21 mouse cellular contexts compared by ENCODE assay signal in the genomic region with DNA sequence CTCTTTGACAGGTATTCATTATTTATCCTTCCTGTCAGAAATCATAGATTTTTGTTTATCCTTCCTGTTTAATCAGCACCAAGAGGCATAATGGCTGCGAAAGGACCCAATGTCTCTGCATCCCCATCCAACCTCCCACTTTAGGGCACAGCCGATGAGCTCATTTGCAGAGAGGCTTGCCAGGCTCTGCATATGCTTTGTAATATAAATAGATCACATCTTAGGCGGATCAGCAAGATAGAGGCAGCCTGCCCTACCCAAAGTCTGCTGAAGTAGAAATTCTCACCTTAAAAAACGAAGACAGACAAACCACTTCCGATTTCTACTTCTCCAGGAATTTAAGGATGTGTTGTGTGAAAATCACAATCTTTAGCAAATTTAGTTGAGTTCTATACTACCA. TPM values are rescaled to one million over a fixed set of nuclear protein-coding genes. Genes with fewer than 3 reads are reported as not detected.
DNase-seq lines count a peak whose midpoint lies in the region; ATAC-seq lines count a peak whose summit lies in the region.
"Had no signal": no experiment of that assay in that cellular context is flagged by ENCODE, and none has a peak within 500 bp of the region (broad histone marks: within the 10 kb centered on the region; RNA-seq: fewer than 3 reads in every experiment).

No protein-coding gene starts in this region.

- peaks cover under 1% of the 10 kb centered on the region; the same call in 1 of the 2 replicates for H3K27me3 ChIP-seq in intestine, embryonic 16.5 days (replicated peaks; ENCODE audit: control insufficient read depth, insufficient read depth, low read length)
- H3K27me3 ChIP-seq: forebrain, embryonic 15.5 days; heart, embryonic 13.5 days had no signal

- H3K36me3 ChIP-seq in intestine, embryonic 16.5 days (ENCODE audit: control insufficient read depth, insufficient read depth, low read length): no peaks in the 10 kb centered on the region
- H3K36me3 ChIP-seq: forebrain, embryonic 15.5 days; G1E; heart, embryonic 13.5 days; kidney, embryonic 15.5 days; midbrain, embryonic 13.5 days had no signal

- H3K4me3 ChIP-seq in intestine, embryonic 16.5 days (ENCODE audit: low read length): no peak overlapping the region
- H3K4me3 ChIP-seq: forebrain, embryonic 15.5 days; heart, embryonic 13.5 days; kidney, embryonic 15.5 days; midbrain, embryonic 13.5 days; myocyte had no signal

- no peak overlapping the region for H3K9ac ChIP-seq in intestine, embryonic 16.5 days (ENCODE audit: low read depth, low read length)
- H3K9ac ChIP-seq: forebrain, embryonic 15.5 days; heart, embryonic 13.5 days; kidney, embryonic 15.5 days; midbrain, embryonic 13.5 days had no signal

- no peak for ATAC-seq in intestine, embryonic 16.5 days
- ATAC-seq: forebrain, embryonic 15.5 days; midbrain, embryonic 13.5 days had no signal

- 77% methylated on average over 5 of the region's 5 CpGs for WGBS in intestine, embryonic 16.5 days

- H3K4me1 ChIP-seq in intestine, embryonic 16.5 days (ENCODE audit: control insufficient read depth, insufficient read depth, low read length): no peaks in the 10 kb centered on the region
- H3K4me1 ChIP-seq: forebrain, embryonic 15.5 days; heart, embryonic 13.5 days; kidney, embryonic 15.5 days; midbrain, embryonic 13.5 days had no signal

- H3K27ac ChIP-seq in intestine, embryonic 16.5 days (ENCODE audit: low read length): no peak overlapping the region
- H3K27ac ChIP-seq: forebrain, embryonic 15.5 days; heart, embryonic 13.5 days; kidney, embryonic 15.5 days; midbrain, embryonic 13.5 days had no signal

- peak; percentile 16 for DNase-seq in left cerebral cortex, adult 11 months (ENCODE audit: low spot score)
- no peak for DNase-seq in left cerebral cortex, postnatal 4 days
- peak; percentile 7 for DNase-seq in cerebellum, adult 8-10 months
- DNase-seq in frontal cortex, postnatal 36 days (ENCODE audit: low spot score in 2 of 2): peak; percentile 18 to 49
- DNase-seq in right cerebral cortex, postnatal 36 days (ENCODE audit: low spot score in 2 of 2): peak; percentile 5 to 17
- no peak for DNase-seq in urinary bladder, postnatal 14 days (ENCODE audit: low spot score)
- DNase-seq: adrenal gland, postnatal 14 days; lung, adult 2 months; lung, postnatal 4 days; retina, postnatal 1 day; thymus, adult 2 months had no signal

- H3K9me3 ChIP-seq in intestine, embryonic 16.5 days (ENCODE audit: control insufficient read depth, low read length): no peaks in the 10 kb centered on the region
- H3K9me3 ChIP-seq: forebrain, embryonic 15.5 days; G1E; heart, embryonic 13.5 days; kidney, embryonic 15.5 days; midbrain, embryonic 13.5 days had no signal

- intact Hi-C loops in left cerebral cortex, postnatal 4 days (cut with DNase I): no loop called here

- H3K4me2 ChIP-seq in intestine, embryonic 16.5 days (ENCODE audit: low read depth, low read length): no peak overlapping the region
- H3K4me2 ChIP-seq: forebrain, embryonic 15.5 days; heart, embryonic 13.5 days; kidney, embryonic 15.5 days; midbrain, embryonic 13.5 days had no signal

RNA-seq across cellular contexts. Expression of a gene that starts 7.8 kb away (rescaled TPM):
- total RNA-seq in left cerebral cortex, postnatal 4 days (2021): 10 to 100 TPM; 23.4 to 24.0 TPM
- polyA plus RNA-seq in intestine, embryonic 16.5 days (2015; fragmentation: Nextera tagmentation; extraction: Ambion mirVana): 0.13 and 0.18 TPM in 2 replicates
- total RNA-seq: hematopoietic stem cell, adult 5-6 weeks; liver, adult 2 months; neutrophil, adult 5-6 weeks had no signal
- polyA plus RNA-seq: G1E; heart, embryonic 13.5 days; liver, adult 2 months had no signal

Comparison
In these comparisons a context has a peak if more than half of its experiments do, and no peak if none do; other contexts are left out.
1. DNase-seq: peak in left cerebral cortex, adult 11 months (single experiment), cerebellum, adult 8-10 months (single experiment), frontal cortex, postnatal 36 days (2 of 2) and right cerebral cortex, postnatal 36 days (2 of 2); none in left cerebral cortex, postnatal 4 days (single experiment) and urinary bladder, postnatal 14 days (single experiment).